Mouse (Mus musculus): ENCODE measurements around the gene Qk.

DNA sequence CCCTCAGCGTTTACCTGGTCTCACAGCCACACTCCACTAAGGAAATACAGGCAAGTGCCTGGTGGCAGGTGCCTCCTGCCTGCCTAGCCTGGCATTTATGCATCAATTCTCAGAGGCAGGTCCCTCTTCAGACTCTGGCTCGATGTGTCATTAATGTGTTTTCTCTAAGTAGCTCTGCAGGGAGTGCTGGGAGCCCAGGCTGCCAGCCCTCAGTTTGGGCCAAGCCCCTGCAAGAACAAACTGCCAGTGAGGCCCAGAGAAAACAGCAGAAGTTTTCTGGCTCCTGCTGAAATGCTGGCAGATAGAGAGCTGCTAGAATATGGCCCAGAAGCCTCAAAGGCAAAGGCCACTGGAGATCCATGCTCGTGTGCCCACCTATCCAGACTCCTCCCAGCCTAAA lies 131.2 kb downstream of the Qk start:
- TF ChIP-seq CTCF (IDR thresholded peaks at IDR 0.05; ENCODE audit: extremely low read depth, insufficient read depth, insufficient read length, insufficient replicate concordance): no peak
- no peak for TF ChIP-seq POLR2A (IDR thresholded peaks at IDR 0.05; ENCODE audit: low read depth, low read length)

Measured in spleen, adult 2 months (tissue).